Mouse (Mus musculus) erythroblast, embryonic 14.5 days (primary cell): Measurements from ENCODE around the gene Psenen.

Experiments
- GATA1 ChIP-seq: IDR thresholded peaks from 2 replicates; pipeline ENCODE4 v1.6.1; 2012; ENCODE audit warnings: low read length, inconsistent platforms, mixed read lengths
- TAL1 ChIP-seq: IDR thresholded peaks from 3 replicates; pipeline ENCODE4 v1.6.1; 2012; ENCODE audit warnings: low read length, inconsistent platforms, mixed read lengths

DNA sequence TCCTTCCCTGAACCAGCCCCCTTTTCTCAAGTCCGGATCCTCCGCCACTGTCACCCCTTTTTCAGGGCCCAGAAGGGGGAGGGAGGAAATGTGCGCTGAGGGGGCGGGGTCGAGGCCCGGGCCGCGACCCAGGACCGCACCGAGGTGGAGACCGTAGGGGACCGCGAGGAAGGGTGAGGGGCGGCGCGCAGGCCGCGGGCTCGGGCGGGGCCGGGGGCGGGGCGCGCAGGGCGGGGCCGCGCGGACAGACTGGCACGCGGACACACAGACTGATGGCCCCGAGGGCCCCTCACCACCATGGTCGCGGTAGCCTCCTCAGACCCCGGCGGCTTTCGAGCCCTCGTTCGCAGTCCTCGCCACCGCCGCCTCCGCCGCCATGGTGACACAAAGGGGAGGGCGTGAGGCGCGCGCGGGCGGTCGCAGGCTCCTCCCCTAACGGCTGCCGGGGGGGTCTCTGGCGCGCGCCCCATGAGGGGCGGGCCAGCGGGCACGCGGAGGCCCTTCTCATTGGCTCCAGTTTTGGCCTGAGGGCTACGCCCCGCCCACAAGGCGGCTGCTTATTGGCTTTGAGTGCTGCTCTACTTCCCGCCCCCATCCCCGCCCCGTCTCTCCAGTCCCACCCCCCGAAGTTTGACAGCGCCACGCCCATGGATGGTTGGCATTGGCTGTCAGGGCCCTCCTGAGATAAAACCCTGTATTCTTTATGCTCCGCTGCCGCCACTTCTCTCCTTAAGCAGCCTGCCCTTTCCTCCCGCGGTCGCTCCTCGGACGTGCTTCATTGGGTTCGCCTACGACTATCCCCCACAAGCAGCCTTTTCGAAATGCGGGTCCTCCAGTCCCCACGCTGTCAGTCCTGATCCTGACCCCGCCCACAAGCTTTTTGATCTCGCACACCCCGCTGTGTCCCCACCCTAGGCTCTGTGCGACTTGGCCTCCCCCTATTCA is 28.5 kb downstream of the Psenen start, which contains the start of gene Arhgap33:
- TF ChIP-seq GATA1 (no peak), TAL1 (no peak)
